Mouse (Mus musculus): ENCODE data around the gene Ajuba. TPM values are rescaled to one million over a fixed set of nuclear protein-coding genes. Genes with fewer than 3 reads are reported as not detected.
"Not testable (repeated sequence)": the region's sequence is repeated elsewhere in the genome, so short reads cannot be mapped to it uniquely, and the experiment has no call there.

Ajuba gene
- 10 to 100 TPM; 14.6 to 15.8 TPM for total RNA-seq (2021)
- long read RNA-seq, experiment 1, transcript Ajuba-201 (8 exons, 3,397 nt), result major isoform, 29 of 33 reads
- long read RNA-seq, experiment 1, partial matches to known transcripts, result 1 of 33 reads
- long read RNA-seq, experiment 1, other reads (novel, unspliced or antisense), result 3 of 33 reads
- long read RNA-seq, experiment 2, transcript Ajuba-201 (8 exons, 3,397 nt), result major isoform, 41 of 42 reads
- long read RNA-seq, experiment 2, partial matches to known transcripts, result 0 of 42 reads
- long read RNA-seq, experiment 2, other reads (novel, unspliced or antisense), result 1 of 42 reads

DNA sequence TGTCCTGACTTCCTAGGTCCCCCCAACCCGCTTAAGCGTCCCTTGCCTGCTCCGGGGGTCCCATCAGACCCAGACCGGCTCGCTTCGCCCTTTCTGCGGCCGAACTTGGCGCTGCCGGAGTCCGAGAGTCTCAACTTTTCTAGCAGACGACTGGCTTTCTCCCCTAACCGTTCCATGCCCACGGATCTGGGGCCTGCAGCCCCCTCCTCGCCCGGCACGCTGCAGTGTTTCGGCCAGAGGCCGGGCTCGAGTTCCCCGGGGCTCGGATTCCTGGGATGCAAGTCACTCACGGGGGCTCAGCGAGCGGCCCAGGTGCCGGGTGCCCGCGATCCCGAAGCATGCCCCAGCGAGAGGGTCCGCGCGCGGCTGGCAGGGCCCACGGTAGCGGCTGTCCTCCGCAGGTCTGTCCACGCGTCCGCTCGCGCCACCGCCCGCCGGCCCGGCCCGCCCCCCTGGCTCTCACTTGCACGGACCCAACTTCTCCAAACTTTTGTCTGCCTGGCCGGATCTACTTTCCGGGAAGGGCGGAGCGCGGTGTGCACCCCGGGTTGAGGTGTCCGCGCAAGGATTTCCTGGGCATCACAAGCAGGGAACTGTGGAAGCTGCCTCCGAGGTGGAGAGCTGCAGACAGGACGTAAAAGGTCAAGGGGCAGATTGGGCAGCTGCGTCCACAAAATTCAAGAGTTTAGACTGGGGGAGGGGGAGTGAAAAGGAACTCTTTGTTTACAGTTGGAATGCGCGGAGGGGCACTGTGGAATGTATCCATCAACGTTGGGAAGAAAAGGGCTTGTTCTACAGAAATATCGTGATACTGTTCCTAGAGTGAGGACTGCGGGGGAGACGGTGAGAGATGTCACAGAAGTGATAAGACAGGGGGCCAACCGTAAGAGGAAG, at the start of gene Ajuba:
Gene Ajuba, minus strand, starts transcription at position 470 of the 894 bp plus-strand sequence.
- DNase-seq (ENCODE audit: low spot score in 2 of 2), result peak; percentile 80 to 92

DNA sequence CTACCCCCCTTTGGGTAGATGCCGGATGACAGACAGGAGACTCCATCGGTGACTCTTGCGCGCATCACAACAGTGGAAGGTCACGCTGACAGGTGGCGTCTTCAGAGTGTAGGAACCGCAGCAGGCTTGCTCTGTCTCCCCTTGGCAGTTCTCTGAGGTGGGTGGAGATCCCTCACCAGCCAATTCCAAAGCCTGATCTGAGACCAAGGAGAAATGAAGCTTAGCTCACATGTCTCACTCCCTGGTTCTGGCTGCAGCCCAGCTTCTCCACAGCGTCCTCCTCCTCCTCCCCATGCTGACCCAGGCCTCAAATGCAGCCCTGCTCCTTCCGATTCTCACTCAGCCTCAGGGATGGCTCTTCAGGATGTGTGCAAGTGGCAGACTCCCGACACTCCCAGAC, 47.6 kb upstream of the Ajuba start:
- no peak for DNase-seq (ENCODE audit: low spot score in 2 of 2)

DNA sequence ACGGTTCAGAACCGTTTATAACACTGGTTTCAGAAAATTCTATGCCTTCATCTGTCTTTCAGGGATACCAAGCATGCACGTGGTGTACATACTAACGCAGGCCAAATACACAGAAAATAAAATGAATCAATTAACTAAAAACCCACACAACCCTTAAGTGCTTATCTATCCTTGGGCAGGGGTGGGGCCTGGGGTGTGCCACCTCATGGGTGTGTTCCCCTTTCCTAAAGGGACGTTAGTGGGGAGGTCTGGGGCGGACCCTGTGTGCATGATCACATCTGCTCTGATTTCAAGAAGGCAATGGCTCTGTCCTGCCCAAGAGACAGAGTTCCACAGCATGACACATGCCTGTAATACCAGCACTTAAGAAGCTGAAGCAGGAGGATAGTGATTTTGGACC, 46.0 kb upstream of the Ajuba start:
- no peak for DNase-seq (ENCODE audit: low spot score in 2 of 2)

- DNase-seq (ENCODE audit: low spot score in 2 of 2), result no peak
Observed at GRCm38 (mm10) chr14:54621133-54621532, 43.8 kb upstream of the Ajuba start, which contains the start of gene Psmb11. Gene Psmb11, plus strand, starts transcription at chr14:54621433.

DNA sequence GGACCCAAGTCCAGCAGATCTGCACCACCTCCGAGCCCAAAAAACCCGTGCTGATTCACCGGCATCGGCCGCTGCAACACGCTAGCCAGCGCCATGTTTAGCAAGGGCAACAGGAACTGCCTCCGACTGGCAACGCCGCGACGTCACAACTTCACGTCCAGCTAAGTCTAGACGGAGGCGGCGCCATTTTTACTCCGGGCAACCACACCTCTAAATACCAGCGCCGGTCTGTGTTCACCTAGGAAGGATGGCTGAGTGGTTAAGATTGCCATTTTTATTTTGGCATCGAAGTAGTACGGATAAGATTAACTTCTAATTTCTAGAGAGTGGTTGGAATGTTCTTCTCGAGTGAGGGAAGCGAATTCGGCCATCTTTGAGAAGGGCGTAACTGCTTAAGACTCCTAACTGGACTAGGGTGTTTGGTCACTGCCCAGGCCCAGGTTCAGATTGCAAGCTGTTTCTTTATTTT, 40.6 kb upstream of the Ajuba start, which contains the start of gene Psmb5:
Gene Psmb5, minus strand, starts transcription at position 126 of the 469 bp plus-strand sequence.
- DNase-seq (ENCODE audit: low spot score in 2 of 2), result peak; percentile 70 to 87

GRCm38 (mm10) chr14:54617152-54617896, 40.0 kb upstream of the Ajuba start:
- DNase-seq (ENCODE audit: low spot score in 2 of 2), result no peak

- no peak for DNase-seq (ENCODE audit: low spot score in 2 of 2)
Observed at GRCm38 (mm10) chr14:54616226-54616825, 39.0 kb upstream of the Ajuba start.

GRCm38 (mm10) chr14:54614130-54614529, 36.8 kb upstream of the Ajuba start:
- not testable (repeated sequence) for DNase-seq (ENCODE audit: low spot score in 2 of 2)

- DNase-seq (ENCODE audit: low spot score in 2 of 2), result no peak
Observed at GRCm38 (mm10) chr14:54610648-54611047, 33.3 kb upstream of the Ajuba start.

DNA sequence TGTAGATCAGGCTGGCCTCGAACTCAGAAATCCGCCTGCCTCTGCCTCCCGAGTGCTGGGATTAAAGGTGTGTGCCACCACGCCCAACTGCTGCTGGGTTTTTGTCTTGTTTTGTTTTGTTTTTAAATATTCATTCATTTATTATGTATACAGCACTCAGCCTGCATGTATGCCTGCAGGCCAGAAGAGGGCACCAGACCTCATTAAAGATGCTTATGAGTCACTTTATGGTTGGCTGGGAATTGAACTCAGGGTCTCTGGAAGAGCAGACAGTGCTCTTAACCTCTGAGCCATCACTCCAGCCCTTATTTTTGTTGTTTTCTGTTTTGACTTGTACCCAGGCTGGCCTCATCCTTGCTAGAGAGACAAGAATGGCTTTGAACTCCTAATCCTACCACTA, 32.6 kb upstream of the Ajuba start:
- no peak for DNase-seq (ENCODE audit: low spot score in 2 of 2)

DNA sequence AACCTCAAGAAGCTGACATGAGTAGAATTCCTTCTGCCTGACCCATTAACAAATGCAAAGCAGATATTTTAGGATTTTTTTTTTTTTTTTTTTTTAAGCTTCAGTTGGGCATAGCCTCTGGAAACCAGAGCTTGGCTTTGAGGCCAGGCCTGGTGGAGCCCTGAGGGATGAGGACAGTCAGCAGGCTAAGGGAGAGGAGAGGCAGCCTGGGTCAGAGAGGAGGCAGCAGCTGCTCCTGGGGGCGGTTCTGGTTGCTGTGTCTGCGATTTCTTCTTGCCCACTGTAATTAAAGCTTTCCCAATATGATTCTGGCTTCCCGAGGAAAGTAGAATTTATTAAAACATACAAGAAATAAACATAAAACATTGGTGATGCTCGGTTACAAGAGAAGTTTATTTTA, 31.9 kb upstream of the Ajuba start:
- no peak for DNase-seq (ENCODE audit: low spot score in 2 of 2)

DNA sequence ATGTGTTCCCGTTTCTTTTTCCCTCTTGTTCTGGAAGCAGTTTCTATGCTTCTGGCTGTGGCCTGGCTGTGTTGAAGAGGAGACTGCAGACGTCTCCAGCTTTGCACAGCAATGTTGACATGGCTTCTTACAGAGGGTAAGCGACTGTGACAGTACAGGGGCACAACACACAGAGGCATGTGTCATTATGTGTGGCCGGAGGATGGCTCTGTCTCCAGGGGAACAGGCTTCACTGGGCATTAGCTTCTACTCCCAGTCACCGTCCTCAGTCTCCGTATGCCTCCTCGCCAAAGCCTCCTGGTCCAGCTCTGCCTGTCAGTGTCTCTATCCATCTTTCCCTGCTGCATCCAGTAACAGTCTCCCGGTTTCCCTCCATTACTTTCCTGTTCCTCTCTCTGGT, 29.9 kb upstream of the Ajuba start:
- DNase-seq (ENCODE audit: low spot score in 2 of 2), result no peak

GRCm38 (mm10) chr14:54605752-54606321, 28.5 kb upstream of the Ajuba start, which contains the start of gene 4931414P19Rik:
Gene 4931414P19Rik, minus strand, starts transcription at chr14:54605993.
- DNase-seq (ENCODE audit: low spot score in 2 of 2), result peak; percentile 85 to 90

DNA sequence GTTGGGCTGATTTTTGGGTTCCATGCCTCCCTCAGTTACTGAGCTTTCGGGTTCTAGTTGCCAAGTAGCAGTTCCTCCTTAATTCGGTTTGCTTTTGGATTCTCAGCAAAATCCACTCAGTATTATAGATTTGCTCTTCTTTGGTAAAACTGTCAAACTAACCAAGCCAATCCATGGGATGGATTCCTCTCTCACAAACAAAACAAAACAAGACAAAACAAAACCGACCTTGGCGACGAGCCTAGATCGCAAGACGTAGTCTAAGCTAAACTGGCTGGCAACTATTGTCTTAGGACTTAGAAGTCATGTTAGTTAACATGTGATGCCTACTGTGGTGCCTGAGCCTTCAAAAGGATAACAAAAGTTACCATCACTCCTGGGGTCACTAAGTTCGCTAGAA, 26.3 kb upstream of the Ajuba start:
- no peak for DNase-seq (ENCODE audit: low spot score in 2 of 2)

- DNase-seq (ENCODE audit: low spot score in 2 of 2), result peak; percentile 92 to 96
Observed at GRCm38 (mm10) chr14:54603038-54603654, 25.8 kb upstream of the Ajuba start.

DNA sequence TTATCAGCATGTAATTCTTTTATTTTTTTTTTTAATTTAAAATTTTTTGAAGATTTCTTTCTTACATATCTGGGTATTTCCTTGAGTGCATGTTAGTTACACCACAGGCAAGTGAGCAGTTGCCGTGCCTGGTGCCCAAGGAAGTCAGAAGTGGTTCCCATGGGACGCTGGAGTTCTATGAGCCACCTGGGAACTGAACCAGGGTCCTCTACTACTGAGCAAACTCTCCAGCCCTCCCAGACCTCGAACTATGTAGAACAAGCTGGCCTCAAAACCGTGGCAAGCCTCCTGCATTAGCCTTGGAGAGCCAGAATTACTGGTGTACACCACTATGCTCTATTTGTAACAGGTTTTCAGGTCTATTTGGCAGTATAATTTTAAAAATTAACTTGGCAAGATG, 25.3 kb upstream of the Ajuba start:
- DNase-seq (ENCODE audit: low spot score in 2 of 2), result no peak

DNA sequence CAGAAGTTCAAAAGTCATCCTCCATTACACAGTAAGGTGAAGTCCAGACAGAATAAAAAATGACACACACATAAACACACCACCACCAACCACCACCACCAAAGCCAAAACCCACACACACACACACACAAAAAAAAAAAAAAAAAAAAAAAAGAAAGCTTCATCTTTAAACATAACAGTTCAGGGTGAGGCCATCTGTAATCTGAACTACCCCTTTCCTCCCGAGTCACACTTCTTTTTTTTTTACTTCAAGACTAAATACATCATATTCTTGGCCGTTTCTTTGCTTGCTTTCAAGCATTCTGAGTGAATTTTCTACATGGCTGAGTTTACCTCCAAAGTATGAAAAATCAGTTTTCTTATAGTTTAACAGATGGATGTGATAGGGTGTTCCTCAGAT, 24.2 kb upstream of the Ajuba start:
- DNase-seq (ENCODE audit: low spot score in 2 of 2), result no peak

DNA sequence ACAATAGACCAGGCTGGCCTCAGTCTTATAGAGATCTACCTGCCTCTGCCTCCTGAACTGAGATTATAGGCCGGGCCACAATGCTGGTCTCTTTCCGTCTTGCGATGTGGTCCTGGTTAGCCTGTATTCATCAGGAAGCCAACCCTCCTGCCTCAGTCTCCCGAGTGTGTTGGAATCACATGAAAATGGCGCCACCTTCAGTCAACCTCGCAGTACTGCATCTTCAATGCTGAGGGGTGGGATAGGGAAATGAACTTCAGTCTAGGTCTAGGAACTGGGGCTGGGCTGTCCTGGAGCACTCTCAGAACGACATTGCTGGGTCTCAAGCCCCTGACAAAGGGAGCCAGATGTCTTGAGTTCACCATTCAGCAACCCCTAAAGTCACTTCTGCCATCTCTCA, 19.7 kb upstream of the Ajuba start:
- no peak for DNase-seq (ENCODE audit: low spot score in 2 of 2)

- no peak for DNase-seq (ENCODE audit: low spot score in 2 of 2)
Observed at GRCm38 (mm10) chr14:54594631-54595414, 17.5 kb upstream of the Ajuba start.
